Mouse (Mus musculus) MEL (cell line): ENCODE measurements around the gene Cenpu. TPM values are rescaled to one million over a fixed set of nuclear protein-coding genes. Genes with fewer than 3 reads are reported as not detected.

Experiments used
- DNase-seq: peaks from one replicate; pipeline ENCODE4 v3.0.0; 2011; ENCODE audit warnings: low read depth, low spot score
- H3K27ac ChIP-seq: 2 replicates; pipeline ENCODE4 v1.5.1; 2012; ENCODE audit warnings: low read depth, mild to moderate bottlenecking, control low read depth, low read length, moderate library complexity; ENCODE audit not compliant: control insufficient read depth
- H3K27me3 ChIP-seq, 2 experiments: fragments of 150-350 bp in 1 of 2; sonication (generic) in 1 of 2; 2 replicates each; pipeline ENCODE4 v1.6.1; 2012; ENCODE audit warnings: low read length in 2 of 2, mild to moderate bottlenecking in 2 of 2, improper control_type of control experiment in 1 of 2, moderate library complexity in 1 of 2; ENCODE audit not compliant: insufficient read depth in 2 of 2, control insufficient read depth in 1 of 2
- H3K36me3 ChIP-seq, 2 experiments: 2 replicates each; pipeline ENCODE4 v1.6.1; 2012 to 2014; ENCODE audit warnings: low read length in 2 of 2, improper control_type of control experiment in 1 of 2, inconsistent platforms in 1 of 2, mild to moderate bottlenecking in 1 of 2; ENCODE audit not compliant: insufficient read depth in 2 of 2, control insufficient read depth in 1 of 2
- H3K4me1 ChIP-seq, 2 experiments: fragments of 150-350 bp in 1 of 2; sonication (generic) in 1 of 2; 2 replicates each; pipeline ENCODE4 v1.6.1; 2012; ENCODE audit warnings: low read length in 2 of 2, improper control_type of control experiment in 1 of 2, mild to moderate bottlenecking in 1 of 2; ENCODE audit not compliant: insufficient read depth in 2 of 2, control insufficient read depth in 1 of 2
- H3K4me3 ChIP-seq, 2 experiments: fragments of 150-350 bp in 1 of 2; sonication (generic) in 1 of 2; 2 replicates each; pipeline ENCODE4 v1.5.1; 2012; ENCODE audit warnings: low read depth in 2 of 2, low read length in 2 of 2, mild to moderate bottlenecking in 2 of 2, moderate library complexity in 2 of 2, control low read depth in 1 of 2, improper control_type of control experiment in 1 of 2; ENCODE audit not compliant: control insufficient read depth in 1 of 2, insufficient read depth in 1 of 2
- H3K79me2 ChIP-seq: 2 replicates; pipeline ENCODE4 v1.6.1; 2012; ENCODE audit warnings: mild to moderate bottlenecking, low read length, moderate library complexity; ENCODE audit not compliant: control insufficient read depth, poor library complexity, insufficient read depth
- H3K9ac ChIP-seq: 2 replicates; pipeline ENCODE4 v1.6.1; 2012; ENCODE audit warnings: low read depth, mild to moderate bottlenecking, control low read depth, low read length, moderate library complexity; ENCODE audit not compliant: control insufficient read depth, poor library complexity, severe bottlenecking
- H3K9me3 ChIP-seq: fragments of 150-350 bp; sonication (generic); replicated peaks from 2 replicates; pipeline ENCODE4 v1.6.1; 2012; ENCODE audit warnings: mild to moderate bottlenecking, low read length, improper control_type of control experiment, moderate library complexity; ENCODE audit not compliant: insufficient read depth
- CHD1 ChIP-seq: IDR thresholded peaks from 2 replicates; pipeline ENCODE4 v1.6.1; 2012; ENCODE audit warnings: low read depth, mild to moderate bottlenecking, inconsistent platforms, low read length, improper control_type of control experiment
- CHD2 ChIP-seq: IDR thresholded peaks from 2 replicates; pipeline ENCODE4 v1.6.1; 2011; ENCODE audit warnings: low read length, improper control_type of control experiment
- E2F4 ChIP-seq: IDR thresholded peaks from 2 replicates; pipeline ENCODE4 v1.6.1; 2011; ENCODE audit warnings: low read depth, low read length, improper control_type of control experiment, borderline replicate concordance
- GABPA ChIP-seq: IDR thresholded peaks from 2 replicates; pipeline ENCODE4 v1.6.1; 2012; ENCODE audit warnings: low read depth, mild to moderate bottlenecking, inconsistent platforms, low read length, improper control_type of control experiment, moderate library complexity
- GATA1 ChIP-seq: IDR thresholded peaks from 2 replicates; pipeline ENCODE4 v1.6.1; 2011; ENCODE audit warnings: low read depth, low read length, improper control_type of control experiment
- JUND ChIP-seq: IDR thresholded peaks from 2 replicates; pipeline ENCODE4 v1.6.1; 2011; ENCODE audit warnings: low read depth, mild to moderate bottlenecking, improper control_type of control experiment, low read length
- MAZ ChIP-seq: IDR thresholded peaks from 2 replicates; pipeline ENCODE4 v1.6.1; 2012; ENCODE audit warnings: low read depth, mild to moderate bottlenecking, inconsistent platforms, low read length, improper control_type of control experiment
- MEF2A ChIP-seq: IDR thresholded peaks from 2 replicates; pipeline ENCODE4 v1.6.1; 2014; ENCODE audit warnings: low read depth, mild to moderate bottlenecking, inconsistent platforms, low read length, improper control_type of control experiment; ENCODE audit not compliant: poor library complexity, insufficient replicate concordance, severe bottlenecking; ENCODE audit errors: extremely low read depth
- MXI1 ChIP-seq: IDR thresholded peaks from 2 replicates; pipeline ENCODE4 v1.6.1; 2011; ENCODE audit warnings: mild to moderate bottlenecking, low read depth, low read length, improper control_type of control experiment
- NELFE ChIP-seq: IDR thresholded peaks from 2 replicates; pipeline ENCODE4 v1.6.1; 2011; ENCODE audit warnings: low read depth, low read length, improper control_type of control experiment
- NRF1 ChIP-seq: IDR thresholded peaks from 2 replicates; pipeline ENCODE4 v1.6.1; 2014; ENCODE audit warnings: low read depth, mild to moderate bottlenecking, inconsistent platforms, low read length, improper control_type of control experiment, moderate library complexity; ENCODE audit not compliant: poor library complexity, insufficient read depth, severe bottlenecking
- POLR2AphosphoS5 ChIP-seq: IDR thresholded peaks from 2 replicates; pipeline ENCODE4 v1.6.1; 2012; ENCODE audit warnings: low read depth, borderline replicate concordance, mild to moderate bottlenecking, inconsistent platforms, low read length, moderate library complexity, mixed read lengths
- RAD21 ChIP-seq: IDR thresholded peaks from 2 replicates; pipeline ENCODE4 v1.6.1; 2011; ENCODE audit warnings: mild to moderate bottlenecking, low read depth, low read length, improper control_type of control experiment
- SIN3A ChIP-seq: IDR thresholded peaks from 2 replicates; pipeline ENCODE4 v1.6.1; 2012; ENCODE audit warnings: low read length, improper control_type of control experiment, inconsistent platforms
- TAL1 ChIP-seq: IDR thresholded peaks from 2 replicates; pipeline ENCODE4 v1.6.1; 2012; ENCODE audit warnings: mild to moderate bottlenecking, inconsistent platforms, low read length, moderate library complexity, mixed read lengths
- TBP ChIP-seq: IDR thresholded peaks from 2 replicates; pipeline ENCODE4 v1.8.0; 2011; ENCODE audit warnings: low read depth, low read length, improper control_type of control experiment
- ZC3H11A ChIP-seq: IDR thresholded peaks from 2 replicates; pipeline ENCODE4 v1.6.1; 2012; ENCODE audit warnings: low read depth, mild to moderate bottlenecking, inconsistent platforms, low read length, improper control_type of control experiment
- ZKSCAN1 ChIP-seq: IDR thresholded peaks from 2 replicates; pipeline ENCODE4 v1.6.1; 2012; ENCODE audit warnings: low read depth, mild to moderate bottlenecking, inconsistent platforms, low read length, improper control_type of control experiment, moderate library complexity
- ZNF384 ChIP-seq: IDR thresholded peaks from 2 replicates; pipeline ENCODE4 v1.6.1; 2012; ENCODE audit warnings: low read depth, mild to moderate bottlenecking, inconsistent platforms, low read length, improper control_type of control experiment
- polyA plus RNA-seq, 2 experiments: library from polyadenylated mRNA; stranded (reverse) in 1 of 2; unstranded in 1 of 2; fragments of >175 nt in 1 of 2; fragments of >200 nt in 1 of 2; gene quantifications; 2 replicates each; pipeline versions ENCODE4 v1.2.1 to v1.2.4; 2012; ENCODE audit warnings: low replicate concordance in 2 of 2, low read depth in 1 of 2; ENCODE audit not compliant: insufficient read length in 2 of 2, insufficient read depth in 1 of 2, missing spikeins in 1 of 2
- total RNA-seq: library from RNA; depleted of rRNA; stranded (reverse); fragments of 300-350 nt; gene quantifications from 2 replicates; pipeline ENCODE4 v1.2.3, GENCODE M21; 2012

Gene Cenpu
- total and polyA plus RNA-seq, 3 experiments, result 30.7 to 446 (median 42.5) TPM

DNA sequence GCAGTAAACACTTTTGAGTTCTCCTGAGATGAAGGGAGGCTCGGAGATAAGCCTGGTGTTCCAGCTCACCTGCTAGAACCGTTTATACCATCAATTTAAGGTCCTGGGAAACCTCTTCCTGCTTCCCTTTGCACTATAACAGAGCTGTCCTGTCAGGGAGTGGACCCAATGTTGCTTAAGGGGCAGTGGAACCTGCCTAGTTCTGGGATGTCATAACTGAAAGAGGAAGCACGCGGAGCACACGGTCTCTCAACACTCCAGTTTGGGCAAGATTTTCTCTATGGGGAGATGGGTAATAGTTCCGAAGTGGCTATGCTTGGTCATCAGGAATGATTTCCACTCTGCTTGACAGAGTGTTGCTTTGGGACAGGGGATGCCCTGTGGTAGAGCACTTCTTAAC lies 31.2 kb upstream of the Cenpu start:
- Histone ChIP-seq H3K27ac (no peak overlapping the region), H3K9ac (no peak overlapping the region), H3K79me2 (no peaks in the 10 kb centered on the region), H3K4me3 (no peak overlapping the region), H3K36me3 (peaks cover 0 to 18% of the 10 kb centered on the region in 2 experiments; a peak in 2 of 4 replicates), H3K27me3 (no peaks in the 10 kb centered on the region), H3K4me1 (no peaks in the 10 kb centered on the region)
- DNase-seq, result no peak
- TF ChIP-seq SIN3A, result no peak
- no peak for TF ChIP-seq NELFE
- no peak for TF ChIP-seq NRF1
- TF ChIP-seq ZKSCAN1, result no peak
- TF ChIP-seq POLR2AphosphoS5, result no peak
- no peak for TF ChIP-seq GABPA
- TF ChIP-seq E2F4, result no peak
- TF ChIP-seq ZC3H11A, result no peak
- TF ChIP-seq CHD1, result no peak
- TF ChIP-seq GATA1, result no peak
- TF ChIP-seq MXI1, result no peak
- TF ChIP-seq MAZ, result no peak
- no peak for TF ChIP-seq CHD2
- TF ChIP-seq JUND, result no peak
- TF ChIP-seq MEF2A, result no peak
- TF ChIP-seq TBP, result no peak
- no peak for TF ChIP-seq ZNF384
- no peak for TF ChIP-seq TAL1
- TF ChIP-seq, all 39 proteins: peak for 0
- no peaks in the 10 kb centered on the region for H3K9me3 ChIP-seq

GRCm38 (mm10) chr8:46526098-46526497 lies 25.7 kb upstream of the Cenpu start:
- Histone ChIP-seq H3K9ac (no peak overlapping the region), H3K36me3 (peaks cover 0 to 7% of the 10 kb centered on the region in 2 experiments; a peak in 2 of 4 replicates), H3K4me3 (no peak overlapping the region), H3K4me1 (no peaks in the 10 kb centered on the region), H3K27me3 (no peaks in the 10 kb centered on the region), H3K27ac (no peak overlapping the region), H3K79me2 (no peaks in the 10 kb centered on the region), H3K9me3 (no peaks in the 10 kb centered on the region)
- no peak for DNase-seq
- no peak for TF ChIP-seq RAD21
